Mouse (Mus musculus) embryonic fibroblast, embryonic 13.5 days (primary cell): ENCODE measurements around the gene Kcne4. TPM values are rescaled to one million over a fixed set of nuclear protein-coding genes. Genes with fewer than 3 reads are reported as not detected.
A peak's percentile ranks its signal among the peaks of the same experiment; 100 is the strongest.

Source experiments
- H3K27ac ChIP-seq: 2 replicates; pipeline ENCODE4 v1.5.1; 2012; ENCODE audit warnings: low read length, control low read depth, inconsistent platforms; ENCODE audit not compliant: insufficient read depth
- H3K4me1 ChIP-seq: 2 replicates; pipeline ENCODE4 v1.6.1; 2011; ENCODE audit warnings: low read length; ENCODE audit not compliant: control insufficient read depth, insufficient read depth
- H3K4me3 ChIP-seq: 2 replicates; pipeline ENCODE4 v1.5.1; 2011; ENCODE audit warnings: mild to moderate bottlenecking, control low read depth, low read length; ENCODE audit not compliant: insufficient read depth
- CTCF ChIP-seq: IDR thresholded peaks from 2 replicates; pipeline ENCODE4 v1.5.1; 2011; ENCODE audit warnings: mild to moderate bottlenecking, control low read depth, low read length, moderate library complexity, borderline replicate concordance; ENCODE audit not compliant: insufficient read depth
- POLR2A ChIP-seq: IDR thresholded peaks from 2 replicates; pipeline ENCODE4 v1.6.1; 2011; ENCODE audit warnings: low read depth, mild to moderate bottlenecking, control low read depth, low read length, moderate library complexity
- polyA plus RNA-seq: library from polyadenylated mRNA; stranded (reverse); fragments of >200 nt; gene quantifications from 2 replicates; pipeline ENCODE4 v1.2.4, GENCODE M21; 2011; ENCODE audit warnings: low read depth; ENCODE audit not compliant: missing spikeins, insufficient read length

Gene Kcne4
- polyA plus RNA-seq, 1 experiment, result 11.2 TPM

- H3K4me1 ChIP-seq, result peaks cover 5% of the 10 kb centered on the region
- H3K27ac ChIP-seq, result peak overlapping the region; percentile 70
- TF ChIP-seq POLR2A (no peak), CTCF (no peak)
- no peak overlapping the region for H3K4me3 ChIP-seq
Measured at GRCm38 (mm10) chr1:78819592-78819991, 3.0 kb downstream of the Kcne4 start.

- TF ChIP-seq CTCF (no peak), POLR2A (no peak)
- peak overlapping the region; percentile 66 for H3K27ac ChIP-seq
- peaks cover 5% of the 10 kb centered on the region for H3K4me1 ChIP-seq
- H3K4me3 ChIP-seq, result no peak overlapping the region
Measured at GRCm38 (mm10) chr1:78820176-78820575, 3.6 kb downstream of the Kcne4 start.

- H3K4me1 ChIP-seq, result peaks cover 5% of the 10 kb centered on the region
- no peak overlapping the region for H3K4me3 ChIP-seq
- TF ChIP-seq CTCF (no peak), POLR2A (no peak)
- H3K27ac ChIP-seq, result no peak overlapping the region
Measured at GRCm38 (mm10) chr1:78821111-78821510, 4.6 kb downstream of the Kcne4 start.

- peaks cover 5% of the 10 kb centered on the region for H3K4me1 ChIP-seq
- TF ChIP-seq CTCF, result no peak
- TF ChIP-seq POLR2A, result no peak
- H3K4me3 ChIP-seq, result no peak overlapping the region
- H3K27ac ChIP-seq, result no peak overlapping the region
Measured at GRCm38 (mm10) chr1:78821733-78822430, 5.3 kb downstream of the Kcne4 start.

GRCm38 (mm10) chr1:78825246-78825645 is 8.7 kb downstream of the Kcne4 start:
- Histone ChIP-seq H3K27ac (no peak overlapping the region), H3K4me1 (no peaks in the 10 kb centered on the region; the same call in 1 of the 2 replicates), H3K4me3 (no peak overlapping the region)
- no peak for TF ChIP-seq CTCF
- no peak for TF ChIP-seq POLR2A

- Histone ChIP-seq H3K4me3 (no peak overlapping the region), H3K4me1 (no peaks in the 10 kb centered on the region), H3K27ac (no peak overlapping the region)
- TF ChIP-seq POLR2A (no peak), CTCF (no peak)
Measured at GRCm38 (mm10) chr1:78838468-78838867, 21.9 kb downstream of the Kcne4 start.

- Histone ChIP-seq H3K4me3 (no peak overlapping the region), H3K27ac (no peak overlapping the region), H3K4me1 (no peaks in the 10 kb centered on the region)
- TF ChIP-seq CTCF (no peak), POLR2A (no peak)
Measured at GRCm38 (mm10) chr1:78840769-78841168, 24.2 kb downstream of the Kcne4 start.

- Histone ChIP-seq H3K4me1 (no peaks in the 10 kb centered on the region), H3K4me3 (no peak overlapping the region), H3K27ac (no peak overlapping the region)
- no peak for TF ChIP-seq POLR2A
- TF ChIP-seq CTCF, result no peak
Measured at GRCm38 (mm10) chr1:78845661-78846060, 29.1 kb downstream of the Kcne4 start.

GRCm38 (mm10) chr1:78846471-78846870 is 29.9 kb downstream of the Kcne4 start:
- Histone ChIP-seq H3K27ac (no peak overlapping the region), H3K4me3 (no peak overlapping the region), H3K4me1 (no peaks in the 10 kb centered on the region)
- TF ChIP-seq POLR2A, result no peak
- no peak for TF ChIP-seq CTCF

- Histone ChIP-seq H3K4me3 (no peak overlapping the region), H3K27ac (no peak overlapping the region), H3K4me1 (peaks cover 4% of the 10 kb centered on the region; the same call in 1 of the 2 replicates)
- no peak for TF ChIP-seq CTCF
- TF ChIP-seq POLR2A, result no peak
Measured at GRCm38 (mm10) chr1:78852408-78853093, 36.0 kb downstream of the Kcne4 start.
